Mouse (Mus musculus) megakaryocyte, embryonic 14.5 days (primary cell): ENCODE data around the gene Rab33b. TPM values are rescaled to one million over a fixed set of nuclear protein-coding genes. Genes with fewer than 3 reads are reported as not detected.

Source experiments
- H3K27me3 ChIP-seq: replicated peaks from 2 replicates; pipeline ENCODE3; 2012; ENCODE audit warnings: inconsistent platforms
- H3K36me3 ChIP-seq: replicated peaks from 2 replicates; pipeline ENCODE3; 2012; ENCODE audit warnings: low read length, inconsistent platforms, mixed read lengths
- H3K4me1 ChIP-seq: 2 replicates; pipeline ENCODE4 v1.6.1; 2012; ENCODE audit warnings: inconsistent platforms
- H3K4me3 ChIP-seq: replicated peaks from 2 replicates; pipeline ENCODE3; 2012; ENCODE audit warnings: moderate library complexity, mild to moderate bottlenecking, inconsistent platforms
- H3K9me3 ChIP-seq: 2 replicates; pipeline ENCODE4 v1.6.1; 2012; ENCODE audit warnings: inconsistent platforms
- FLI1 ChIP-seq: IDR thresholded peaks from 2 replicates; pipeline ENCODE4 v1.6.1; 2012; ENCODE audit warnings: low read length, inconsistent platforms, mixed read lengths
- GATA1 ChIP-seq: IDR thresholded peaks from 3 replicates; pipeline ENCODE4 v1.6.1; 2012; ENCODE audit warnings: mixed read lengths, low read length, inconsistent platforms, borderline replicate concordance
- polyA plus RNA-seq: library from polyadenylated mRNA; stranded (reverse); fragments of >175 nt; gene quantifications from 2 replicates; pipeline ENCODE4 v1.2.3, GENCODE M21; 2012; ENCODE audit warnings: low replicate concordance; ENCODE audit not compliant: insufficient read depth

Gene Rab33b
- polyA plus RNA-seq, 1 experiment: 2.7 TPM

DNA sequence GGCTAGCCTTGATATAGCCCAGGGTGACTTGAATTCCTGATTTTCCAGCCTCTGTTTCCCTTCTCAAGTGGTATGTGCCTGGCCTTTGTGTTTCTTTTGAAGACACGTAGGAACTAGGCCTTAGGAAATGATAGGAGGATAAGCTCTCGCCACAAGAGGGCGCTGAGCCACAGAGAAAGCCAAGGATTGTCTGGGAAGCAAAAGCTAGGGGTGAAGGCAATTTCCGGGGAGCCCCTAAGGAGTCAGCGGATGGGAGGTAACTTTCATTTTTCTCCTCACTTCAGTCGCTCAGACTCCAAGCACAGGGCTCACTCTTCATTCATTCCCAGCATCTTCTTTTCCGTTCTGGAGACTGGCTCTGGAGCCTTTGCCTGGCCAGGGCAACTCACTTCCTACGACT lies 27.2 kb downstream of the Rab33b start:
- no peaks in the 10 kb centered on the region for H3K9me3 ChIP-seq
- peaks cover 17% of the 10 kb centered on the region for H3K36me3 ChIP-seq
- H3K4me1 ChIP-seq: peaks cover 26% of the 10 kb centered on the region
- TF ChIP-seq GATA1 (no peak), FLI1 (no peak)
- peak overlapping the region; percentile 87 for H3K4me3 ChIP-seq
- peaks cover 5% of the 10 kb centered on the region for H3K27me3 ChIP-seq

DNA sequence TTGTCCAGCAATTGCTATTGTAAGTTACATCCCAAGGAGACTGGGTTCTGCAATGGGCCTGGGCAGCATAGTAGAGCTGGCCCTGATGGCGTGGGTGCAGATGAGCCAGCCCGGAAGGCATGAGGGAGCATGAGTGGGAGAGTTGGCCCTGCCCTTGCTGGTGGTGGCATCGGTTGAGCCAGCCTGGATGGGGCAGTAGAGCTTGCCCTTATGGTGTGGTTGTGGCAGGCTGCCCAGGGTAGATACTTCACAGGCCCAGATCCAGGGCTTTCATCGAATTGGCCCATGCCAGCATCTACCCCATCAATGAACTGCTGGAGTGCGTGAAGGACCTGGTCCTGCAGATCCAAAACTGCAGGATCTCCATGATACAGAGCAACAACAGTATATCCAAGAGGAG lies 28.3 kb downstream of the Rab33b start:
- no peak overlapping the region for H3K4me3 ChIP-seq

DNA sequence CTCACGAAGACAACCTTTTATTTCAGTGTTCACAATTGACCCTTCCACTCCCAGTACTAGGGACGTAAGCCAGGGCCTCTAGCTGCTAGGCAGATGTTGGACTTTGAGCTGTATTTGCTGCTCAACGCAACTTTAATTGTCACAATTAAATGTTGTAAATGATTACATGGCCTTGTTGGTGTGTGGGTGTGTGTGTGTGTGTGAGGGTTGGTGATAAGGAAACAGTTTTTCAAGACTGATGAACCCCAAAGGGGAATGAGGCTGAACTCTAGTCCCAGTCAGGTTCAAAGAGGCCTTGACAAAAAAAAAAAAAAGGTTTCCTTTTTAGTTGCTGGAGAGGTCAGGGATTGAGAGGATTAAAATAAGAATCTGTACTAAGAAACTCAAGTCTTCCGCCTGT lies 33.7 kb downstream of the Rab33b start:
- H3K36me3 ChIP-seq: peaks cover 70% of the 10 kb centered on the region
- no peak for TF ChIP-seq FLI1
- no peak for TF ChIP-seq GATA1
- H3K27me3 ChIP-seq: no peaks in the 10 kb centered on the region
- no peaks in the 10 kb centered on the region for H3K9me3 ChIP-seq
- H3K4me3 ChIP-seq: no peak overlapping the region
- H3K4me1 ChIP-seq: peaks cover 46% of the 10 kb centered on the region

More for the DNA sequence above, 28.3 kb downstream of the Rab33b start:
- H3K36me3 ChIP-seq: peaks cover 25% of the 10 kb centered on the region
- H3K9me3 ChIP-seq: no peaks in the 10 kb centered on the region
- H3K4me1 ChIP-seq: peaks cover 26% of the 10 kb centered on the region
- TF ChIP-seq GATA1: no peak
- no peak for TF ChIP-seq FLI1
- H3K27me3 ChIP-seq: peaks cover 3% of the 10 kb centered on the region

DNA sequence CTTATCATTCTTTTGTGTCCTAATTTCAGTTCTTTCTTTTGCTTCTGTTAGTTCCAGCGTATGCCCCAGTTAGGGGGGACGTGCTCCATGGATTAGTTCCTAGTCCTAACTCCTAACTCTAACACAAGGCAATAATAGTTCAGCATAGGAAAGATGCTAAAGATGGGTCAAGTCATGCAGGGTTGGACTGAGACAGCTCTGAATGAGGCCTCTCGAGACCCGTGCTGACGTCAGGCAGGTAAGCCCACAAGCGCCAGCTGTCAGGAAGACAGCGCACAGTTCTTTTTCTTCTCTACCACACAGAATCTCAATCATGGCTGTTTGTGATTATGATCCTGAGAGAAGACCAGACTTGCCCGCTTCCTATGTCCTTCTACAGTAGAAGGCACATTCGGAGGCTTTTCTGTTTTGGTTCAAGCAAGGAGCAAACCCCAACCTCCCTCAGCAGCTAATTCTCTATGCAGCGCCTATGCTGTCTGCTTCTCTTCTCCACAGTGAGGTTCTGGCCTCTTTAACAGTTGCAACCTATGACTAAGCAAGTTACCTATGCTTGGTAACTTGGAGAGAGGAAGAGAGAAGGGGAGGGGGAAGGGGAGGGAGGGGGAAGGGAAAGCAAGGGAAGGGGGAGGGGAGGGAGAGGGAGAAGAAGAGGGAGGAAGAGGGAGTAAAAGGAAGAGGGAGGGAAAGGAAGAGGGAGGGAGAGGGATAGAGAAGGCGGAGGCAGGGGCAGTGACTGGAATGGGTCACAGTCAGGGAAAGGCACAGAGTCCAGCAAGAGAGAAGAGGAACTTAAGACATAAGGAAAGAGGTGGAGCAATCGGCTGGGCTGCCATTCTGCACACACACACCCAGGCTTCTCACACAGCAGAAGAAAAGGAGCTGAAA lies 34.4 kb downstream of the Rab33b start:
- Histone ChIP-seq H3K4me3 (peak overlapping the region; percentile 87), H3K36me3 (peaks cover 74% of the 10 kb centered on the region), H3K9me3 (no peaks in the 10 kb centered on the region), H3K4me1 (peaks cover 46% of the 10 kb centered on the region), H3K27me3 (no peaks in the 10 kb centered on the region)
- TF ChIP-seq FLI1: no peak
- no peak for TF ChIP-seq GATA1

DNA sequence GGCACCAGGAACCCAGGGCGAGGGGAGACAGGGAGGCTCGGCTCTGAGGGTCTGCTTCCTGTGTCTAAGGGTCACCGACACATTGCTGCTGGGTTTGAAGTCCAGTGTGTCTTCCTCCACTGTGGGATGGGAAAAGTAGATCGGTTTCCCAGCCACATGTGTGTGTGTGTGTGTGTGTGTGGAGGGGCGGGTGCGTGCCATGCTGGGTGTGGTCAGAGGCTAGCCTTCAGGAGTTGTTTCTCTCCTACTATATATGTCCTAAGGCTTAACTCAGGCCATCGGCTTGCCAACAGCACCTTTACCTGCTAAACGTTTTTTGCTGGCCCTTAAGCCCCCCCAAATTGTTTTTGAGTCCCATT lies 35.0 kb downstream of the Rab33b start:
- Histone ChIP-seq H3K9me3 (no peaks in the 10 kb centered on the region), H3K4me3 (peak overlapping the region; percentile 87), H3K27me3 (no peaks in the 10 kb centered on the region), H3K36me3 (peaks cover 79% of the 10 kb centered on the region), H3K4me1 (peaks cover 44% of the 10 kb centered on the region)
- TF ChIP-seq GATA1 (no peak), FLI1 (no peak)

DNA sequence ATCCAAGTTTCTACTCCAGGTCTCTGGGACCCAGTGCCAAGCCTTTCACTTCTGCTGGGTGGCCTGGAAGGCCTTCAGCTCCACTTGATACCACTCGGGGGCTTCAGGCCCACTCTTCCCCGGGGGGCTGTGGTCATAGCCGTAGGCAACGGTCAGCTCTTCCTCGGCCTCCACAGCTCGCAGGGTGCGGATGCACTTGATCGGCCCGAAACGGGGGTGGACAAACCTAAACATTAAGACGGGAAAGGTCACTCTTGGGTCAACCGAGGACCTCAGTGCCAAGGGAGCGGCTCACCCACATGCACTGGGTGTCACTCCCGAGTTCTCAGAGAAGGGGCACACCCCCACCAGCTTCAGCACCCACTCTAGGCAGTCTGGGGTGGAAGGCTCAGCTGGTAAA lies 37.5 kb downstream of the Rab33b start:
- TF ChIP-seq FLI1 (no peak), GATA1 (no peak)
- Histone ChIP-seq H3K9me3 (no peaks in the 10 kb centered on the region), H3K27me3 (no peaks in the 10 kb centered on the region), H3K4me3 (no peak overlapping the region), H3K4me1 (peaks cover 39% of the 10 kb centered on the region), H3K36me3 (peaks cover 93% of the 10 kb centered on the region)

DNA sequence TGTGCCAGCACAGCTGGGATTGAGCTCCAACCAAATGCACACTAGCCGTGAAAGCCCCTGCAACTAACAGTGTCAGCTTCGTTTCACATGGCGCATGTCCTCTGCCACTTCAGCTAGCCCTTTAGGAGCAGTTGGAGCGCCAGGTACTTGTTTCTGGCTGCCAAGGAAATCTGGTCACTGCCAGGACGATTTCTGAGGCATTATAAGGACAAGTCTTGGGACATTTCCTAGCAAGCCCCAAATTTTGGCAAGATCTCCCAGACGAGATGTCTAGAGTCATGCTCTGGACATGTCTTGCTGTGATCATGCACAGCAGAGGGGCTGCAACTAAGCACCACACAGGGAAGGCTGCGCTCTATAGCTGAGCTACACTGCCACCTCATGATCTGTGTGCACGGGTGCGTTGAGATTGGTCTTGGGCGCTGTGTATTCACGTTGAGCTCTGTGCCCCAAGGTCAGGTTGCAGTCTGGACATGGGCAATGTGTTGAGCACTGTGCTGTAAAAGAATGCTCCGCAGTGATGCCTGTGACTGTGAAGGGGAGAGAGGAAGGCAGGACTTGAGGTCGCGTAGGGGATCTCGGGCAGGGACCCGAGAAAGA lies 41.6 kb downstream of the Rab33b start:
- Histone ChIP-seq H3K4me1 (peaks cover 9% of the 10 kb centered on the region; the same call in 1 of the 2 replicates), H3K27me3 (no peaks in the 10 kb centered on the region), H3K9me3 (no peaks in the 10 kb centered on the region), H3K36me3 (peaks cover 98% of the 10 kb centered on the region), H3K4me3 (no peak overlapping the region)
- no peak for TF ChIP-seq FLI1
- TF ChIP-seq GATA1: no peak

DNA sequence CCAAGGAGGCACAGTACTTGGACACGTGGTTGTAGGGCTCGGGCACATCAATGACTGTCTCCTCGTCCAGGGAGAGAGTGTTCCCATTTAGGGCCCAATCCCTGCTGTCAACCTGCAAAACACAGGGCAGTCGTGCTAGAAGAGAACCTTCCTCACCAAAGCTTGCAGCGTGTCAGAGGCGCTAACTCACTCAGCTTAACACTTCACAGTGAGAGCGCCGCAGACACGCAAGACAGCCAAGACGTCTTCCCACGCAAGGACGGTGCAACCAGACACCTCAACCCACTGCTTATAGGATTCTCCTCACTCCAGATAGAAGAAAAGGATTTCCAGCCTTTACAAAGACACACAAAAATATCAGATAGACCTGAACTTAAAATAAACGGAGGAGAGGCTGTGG lies 43.2 kb downstream of the Rab33b start:
- Histone ChIP-seq H3K36me3 (peaks cover 98% of the 10 kb centered on the region), H3K4me3 (no peak overlapping the region), H3K4me1 (no peaks in the 10 kb centered on the region; the same call in 1 of the 2 replicates), H3K27me3 (no peaks in the 10 kb centered on the region), H3K9me3 (no peaks in the 10 kb centered on the region)
- TF ChIP-seq GATA1 (no peak), FLI1 (no peak)

DNA sequence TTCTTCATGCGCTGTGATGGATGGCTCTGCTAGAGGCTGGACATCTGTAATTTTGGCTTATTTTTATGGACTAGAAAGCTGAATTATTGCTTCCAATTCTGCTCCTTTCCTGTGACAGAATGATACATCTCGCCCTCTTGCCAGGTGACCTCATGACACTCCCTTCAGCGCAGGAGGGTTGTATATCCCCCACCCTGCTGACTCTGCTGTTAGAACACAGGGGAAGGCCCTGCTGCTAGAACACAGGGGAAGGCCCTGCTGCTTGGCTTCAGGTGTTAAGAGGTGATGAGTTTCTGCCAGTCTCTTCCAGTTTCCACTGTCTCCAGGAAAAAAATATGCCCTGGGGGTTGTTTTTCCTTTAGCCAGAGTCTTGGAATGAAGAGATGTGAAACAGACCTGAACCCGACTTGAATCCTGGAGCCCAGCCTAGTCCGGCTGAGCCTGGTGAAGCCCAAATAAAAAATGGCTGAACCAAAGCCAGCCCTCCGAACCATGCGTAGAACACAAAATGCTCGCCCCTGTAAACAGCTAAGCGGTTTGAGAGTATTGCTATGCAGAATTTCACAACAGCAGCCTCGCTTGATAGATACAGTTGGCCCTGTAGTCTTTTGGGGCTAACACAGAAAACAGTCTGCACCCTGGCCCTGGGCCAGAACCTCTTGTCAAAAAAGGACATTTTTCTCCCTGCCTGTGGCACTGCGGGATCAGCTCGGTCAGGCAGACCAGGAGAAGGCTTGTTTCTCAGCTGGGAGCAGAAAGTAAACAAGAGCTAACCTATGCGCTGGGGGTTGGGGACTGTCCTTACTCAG lies 48.0 kb downstream of the Rab33b start:
- Histone ChIP-seq H3K4me3 (no peak overlapping the region), H3K36me3 (peaks cover 97% of the 10 kb centered on the region), H3K9me3 (no peaks in the 10 kb centered on the region), H3K4me1 (no peaks in the 10 kb centered on the region; the same call in 1 of the 2 replicates), H3K27me3 (no peaks in the 10 kb centered on the region)
- no peak for TF ChIP-seq FLI1
- TF ChIP-seq GATA1: no peak

DNA sequence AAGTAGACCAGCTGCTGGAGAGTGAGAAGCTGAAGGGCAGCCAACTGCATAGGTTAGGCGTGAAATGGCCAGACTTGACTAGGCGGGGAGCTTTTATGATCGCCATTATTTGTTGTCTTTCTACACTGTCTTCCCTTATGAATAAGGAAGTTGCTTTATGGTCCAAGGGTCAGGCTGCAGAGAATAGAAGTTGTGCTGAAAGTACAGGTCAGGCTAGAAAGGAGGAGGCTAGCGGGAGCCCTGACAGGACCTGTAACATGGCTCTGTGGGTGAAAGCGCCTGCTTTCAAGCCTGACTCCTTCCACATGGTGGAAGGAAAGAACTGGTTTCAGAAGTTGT lies 48.5 kb downstream of the Rab33b start:
- H3K27me3 ChIP-seq: no peaks in the 10 kb centered on the region
- no peak overlapping the region for H3K4me3 ChIP-seq
- no peak for TF ChIP-seq GATA1
- no peak for TF ChIP-seq FLI1
- H3K9me3 ChIP-seq: no peaks in the 10 kb centered on the region
- H3K4me1 ChIP-seq: no peaks in the 10 kb centered on the region
- H3K36me3 ChIP-seq: peaks cover 96% of the 10 kb centered on the region
